8 mouse cellular contexts compared by ENCODE assay signal in genomic region chr5:57719594-57720185, GRCm38 (mm10). TPM values are rescaled to one million over a fixed set of nuclear protein-coding genes. Genes with fewer than 3 reads are reported as not detected.
DNase-seq lines count a peak whose midpoint lies in the region; ATAC-seq and TF ChIP-seq lines count a peak whose summit lies in the region.

No protein-coding gene starts in this region.

- H3K4me1 ChIP-seq in cerebellum, adult 2 months (ENCODE audit: control insufficient read depth, insufficient read depth, low read length): peaks cover 9% of the 10 kb centered on the region; the same call in 1 of the 2 replicates
- H3K4me1 ChIP-seq in limb, embryonic 13.5 days: peaks cover 34% of the 10 kb centered on the region
- H3K4me1 ChIP-seq in midbrain, embryonic 13.5 days (replicated peaks): peaks cover 29% of the 10 kb centered on the region

- H3K9ac ChIP-seq in limb, embryonic 13.5 days: peak overlapping the region; percentile 76
- H3K9ac ChIP-seq in midbrain, embryonic 13.5 days (replicated peaks): peak overlapping the region; percentile 81

- ATAC-seq in CD4-positive, CD25-positive, alpha-beta regulatory T cell, adult 4 months: no peak
- ATAC-seq in limb, embryonic 13.5 days (ENCODE audit: low FRiP score, low read depth): no peak
- no peak for ATAC-seq in midbrain, embryonic 13.5 days

- peak; percentile 38 for DNase-seq in CD4-positive, CD25-positive, alpha-beta regulatory T cell, adult 2 months (ENCODE audit: low read depth, low spot score)
- peak in 1 of 2 experiments; percentile 49 for DNase-seq in cerebellum, adult 2 months
- DNase-seq in gastrocnemius, adult 8-10 months (ENCODE audit: low spot score in 2 of 2): peak; percentile 26 to 36
- DNase-seq in induced T-regulatory cell, adult 2 months (ENCODE audit: low read depth): peak; percentile 4
- DNase-seq in testis, postnatal 10 days (ENCODE audit: low spot score): peak; percentile 73

- 1% methylated on average over 58 of the region's 59 CpGs for WGBS in cerebellum, adult 2 months
- WGBS in limb, embryonic 13.5 days: under 1% methylated on average over 58 of the region's 59 CpGs
- under 1% methylated on average over 59 of the region's 59 CpGs for WGBS in midbrain, embryonic 13.5 days

- no peak for TF ChIP-seq CTCF in cerebellum, adult 2 months (IDR thresholded peaks at IDR 0.05; ENCODE audit: borderline replicate concordance, insufficient read depth, low read depth, low read length)

- H3K27ac ChIP-seq in cerebellum, adult 2 months (ENCODE audit: insufficient read depth, low read length): no peak overlapping the region
- H3K27ac ChIP-seq in limb, embryonic 13.5 days: no peak overlapping the region
- peak overlapping the region; percentile 91 for H3K27ac ChIP-seq in midbrain, embryonic 13.5 days

- peak overlapping the region; percentile 94 for H3K4me2 ChIP-seq in limb, embryonic 13.5 days (replicated peaks)
- peak overlapping the region; percentile 88 for H3K4me2 ChIP-seq in midbrain, embryonic 13.5 days (replicated peaks)

- peak overlapping the region; percentile 96 for H3K4me3 ChIP-seq in cerebellum, adult 2 months (replicated peaks; ENCODE audit: insufficient read depth, low read depth, low read length)
- peak overlapping the region; percentile 67 for H3K4me3 ChIP-seq in limb, embryonic 13.5 days
- peak overlapping the region; percentile 76 for H3K4me3 ChIP-seq in midbrain, embryonic 13.5 days (replicated peaks)

- H3K36me3 ChIP-seq in limb, embryonic 13.5 days: no peaks in the 10 kb centered on the region
- no peaks in the 10 kb centered on the region for H3K36me3 ChIP-seq in midbrain, embryonic 13.5 days

- peaks cover 3% of the 10 kb centered on the region; the same call in 1 of the 2 replicates for H3K27me3 ChIP-seq in cerebellum, adult 2 months (ENCODE audit: control insufficient read depth, insufficient read depth, low read length)
- H3K27me3 ChIP-seq in limb, embryonic 13.5 days: peaks cover 27% of the 10 kb centered on the region
- peaks cover 5% of the 10 kb centered on the region; the same call in 1 of the 2 replicates for H3K27me3 ChIP-seq in midbrain, embryonic 13.5 days

- no peaks in the 10 kb centered on the region for H3K9me3 ChIP-seq in limb, embryonic 13.5 days
- no peaks in the 10 kb centered on the region for H3K9me3 ChIP-seq in midbrain, embryonic 13.5 days

- no peak for TF ChIP-seq POLR2A in cerebellum, adult 2 months (IDR thresholded peaks at IDR 0.05; ENCODE audit: borderline replicate concordance, insufficient read depth, low read length)

RNA-seq across cellular contexts. Expression of gene Pcdh7, which starts 1.9 kb away (rescaled TPM):
- polyA plus RNA-seq in CD4-positive, CD25-positive, alpha-beta regulatory T cell, adult 4 months (2017; shearing (Covaris generic)): under 1 TPM in 1 of 2 experiments, not detected in 1; 0.06 TPM
- 20.2 and 21.6 TPM in 2 replicates for polyA plus RNA-seq in cerebellum, adult 2 months (2012; rRNA removed)
- total RNA-seq in gastrocnemius, adult 8-10 months (2022): 1 to 10 TPM; 1.7 to 2.5 (median 2.1) TPM
- polyA plus RNA-seq in limb, embryonic 13.5 days (2015; fragmentation: Nextera tagmentation; extraction: Ambion mirVana): 8.3 and 10.3 TPM in 2 replicates
- polyA plus RNA-seq in midbrain, embryonic 13.5 days (2015; fragmentation: Nextera tagmentation; extraction: Ambion mirVana): 13.5 and 14.3 TPM in 2 replicates
